Mouse (Mus musculus): ENCODE measurements around the gene Slc38a2.

Gene Slc38a2

DNA sequence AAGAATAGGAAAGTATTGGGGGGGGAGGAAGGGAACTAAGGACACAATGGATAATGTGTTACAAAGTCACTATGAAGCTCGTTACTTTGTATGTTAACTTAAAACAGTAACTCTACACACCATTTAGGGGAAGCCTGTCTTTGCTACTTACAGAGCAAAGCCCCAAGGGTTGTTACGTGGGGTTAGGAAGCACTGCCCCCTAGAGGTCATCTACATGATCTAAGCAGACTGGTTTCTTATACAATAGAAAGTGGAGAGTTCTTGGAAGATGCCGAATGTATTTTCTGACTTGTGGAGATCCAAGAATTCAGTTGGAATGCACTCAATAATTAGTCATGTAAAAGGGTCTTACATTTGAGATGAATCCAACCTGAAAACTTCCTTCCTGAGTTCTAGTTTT lies 33.6 kb downstream of the Slc38a2 start:
- DNase-seq (ENCODE audit: low read depth, low spot score), result peak; percentile 63

GRCm38 (mm10) chr15:96660590-96661141 lies 38.9 kb downstream of the Slc38a2 start:
- no peak for DNase-seq (ENCODE audit: low read depth, low spot score)

DNA sequence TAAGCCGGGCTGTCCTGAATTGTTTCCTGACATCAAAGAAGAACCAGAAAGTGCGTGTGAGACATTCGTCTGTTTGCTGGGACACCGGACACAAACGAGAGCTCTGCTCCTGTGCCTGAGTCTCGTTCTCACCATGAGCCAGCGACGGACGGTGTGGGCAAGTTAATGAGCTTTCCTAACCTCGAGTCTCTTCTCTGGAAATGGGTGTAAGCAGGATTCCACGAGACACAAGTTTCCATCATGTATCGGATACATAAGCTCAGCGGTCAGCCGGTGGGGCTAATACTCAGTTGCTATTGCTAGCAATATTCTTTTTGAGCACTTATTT lies 41.3 kb downstream of the Slc38a2 start:
- DNase-seq (ENCODE audit: low read depth, low spot score), result no peak

GRCm38 (mm10) chr15:96657576-96658274 lies 41.8 kb downstream of the Slc38a2 start:
- no peak for DNase-seq (ENCODE audit: low read depth, low spot score)

GRCm38 (mm10) chr15:96655514-96655913 lies 44.0 kb downstream of the Slc38a2 start:
- DNase-seq (ENCODE audit: low read depth, low spot score), result no peak

DNA sequence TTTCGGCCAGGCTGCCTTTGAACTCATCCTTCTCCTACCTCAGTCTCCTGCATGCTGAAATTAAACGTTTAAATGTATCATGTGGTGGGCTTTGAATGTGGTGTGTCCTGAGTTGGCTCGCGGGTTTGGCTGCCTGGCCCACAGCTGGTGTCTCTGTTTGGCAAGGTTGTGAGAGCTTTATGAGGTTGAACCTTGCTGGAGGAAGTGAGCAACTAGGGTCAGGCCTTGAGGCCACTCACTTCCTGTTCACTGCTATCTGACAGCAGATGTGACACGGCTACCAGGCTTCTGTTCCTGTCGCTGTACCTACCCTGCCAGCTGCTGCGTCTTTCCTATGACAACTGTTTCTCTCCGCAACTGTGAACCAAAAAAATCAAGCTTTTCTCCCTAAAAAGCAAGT lies 44.8 kb downstream of the Slc38a2 start:
- DNase-seq (ENCODE audit: low read depth, low spot score), result no peak

- DNase-seq (ENCODE audit: low read depth, low spot score), result no peak
Measured at GRCm38 (mm10) chr15:96653011-96653410, 46.5 kb downstream of the Slc38a2 start.

DNA sequence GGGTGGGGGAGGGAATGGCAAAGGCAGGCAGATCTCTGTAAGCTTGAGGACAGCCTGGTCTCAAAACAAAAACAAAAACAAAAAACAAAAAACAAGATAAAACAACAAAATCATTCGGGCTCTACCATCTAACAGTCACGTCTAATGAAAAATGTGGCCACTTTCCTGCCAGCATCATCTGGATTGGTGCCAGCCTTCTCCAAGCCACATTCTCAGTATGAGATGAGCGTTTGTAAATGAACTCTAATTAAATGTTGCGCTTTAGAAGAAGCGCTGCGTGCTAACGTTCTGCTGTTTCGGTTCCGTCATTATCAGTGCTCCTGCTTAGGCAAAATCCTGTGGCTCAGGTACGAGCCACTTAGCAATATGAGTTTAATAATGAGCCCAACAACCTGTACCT lies 47.0 kb downstream of the Slc38a2 start:
- peak; percentile 28 for DNase-seq (ENCODE audit: low read depth, low spot score)

GRCm38 (mm10) chr15:96647376-96647775 lies 52.2 kb downstream of the Slc38a2 start:
- DNase-seq (ENCODE audit: low read depth, low spot score), result no peak

DNA sequence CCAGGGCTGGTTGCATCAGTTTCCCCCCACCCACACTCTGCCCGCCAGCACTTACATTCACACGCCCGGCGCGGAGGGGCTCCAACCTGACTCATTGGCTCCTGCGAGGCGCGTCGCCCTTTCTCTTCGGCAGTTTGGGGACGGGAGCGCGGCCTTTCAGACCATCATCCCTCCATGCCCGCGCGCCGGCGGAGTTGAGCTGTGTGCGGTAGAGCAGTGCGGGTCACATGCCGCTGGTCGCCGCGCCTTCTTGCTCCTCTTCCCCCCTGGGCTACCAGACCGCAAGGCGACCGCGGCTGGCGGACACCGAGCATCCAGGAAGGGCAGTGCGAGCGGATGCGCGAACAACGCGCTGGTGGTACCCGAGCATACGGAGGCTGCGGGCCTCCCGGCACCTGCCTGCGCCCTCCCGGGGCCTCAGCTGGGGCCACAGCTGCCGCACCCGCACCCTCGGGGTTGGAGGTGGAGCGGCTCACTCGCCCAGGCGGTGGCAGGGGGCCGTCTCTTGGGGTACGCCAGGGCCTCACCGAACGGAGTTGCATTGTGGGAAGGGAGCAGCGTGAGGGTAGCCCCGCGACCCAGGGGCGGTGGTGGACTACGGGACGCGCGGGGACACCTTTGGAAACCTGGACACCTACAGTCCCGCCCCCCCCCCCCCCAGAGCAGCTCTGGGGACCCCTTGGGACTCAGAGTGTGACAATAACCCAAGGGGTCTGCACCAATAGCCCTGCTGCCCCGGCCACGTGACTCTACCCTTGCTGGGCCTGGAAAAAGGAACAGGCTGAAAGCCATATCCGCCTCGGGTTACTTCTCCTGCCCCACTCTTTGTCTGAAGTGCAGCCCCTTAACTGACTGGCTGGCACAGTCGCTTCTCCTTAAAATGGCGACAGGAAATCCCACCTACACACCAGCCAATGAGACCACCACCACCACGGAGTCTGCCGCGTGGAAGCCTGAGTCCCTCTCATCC lies 56.8 kb downstream of the Slc38a2 start, which contains the start of gene Slc38a1:
Slc38a1 (minus strand) TSS at position 478 of the 970 bp plus-strand sequence.
- DNase-seq (ENCODE audit: low read depth, low spot score), result peak; percentile 79

DNA sequence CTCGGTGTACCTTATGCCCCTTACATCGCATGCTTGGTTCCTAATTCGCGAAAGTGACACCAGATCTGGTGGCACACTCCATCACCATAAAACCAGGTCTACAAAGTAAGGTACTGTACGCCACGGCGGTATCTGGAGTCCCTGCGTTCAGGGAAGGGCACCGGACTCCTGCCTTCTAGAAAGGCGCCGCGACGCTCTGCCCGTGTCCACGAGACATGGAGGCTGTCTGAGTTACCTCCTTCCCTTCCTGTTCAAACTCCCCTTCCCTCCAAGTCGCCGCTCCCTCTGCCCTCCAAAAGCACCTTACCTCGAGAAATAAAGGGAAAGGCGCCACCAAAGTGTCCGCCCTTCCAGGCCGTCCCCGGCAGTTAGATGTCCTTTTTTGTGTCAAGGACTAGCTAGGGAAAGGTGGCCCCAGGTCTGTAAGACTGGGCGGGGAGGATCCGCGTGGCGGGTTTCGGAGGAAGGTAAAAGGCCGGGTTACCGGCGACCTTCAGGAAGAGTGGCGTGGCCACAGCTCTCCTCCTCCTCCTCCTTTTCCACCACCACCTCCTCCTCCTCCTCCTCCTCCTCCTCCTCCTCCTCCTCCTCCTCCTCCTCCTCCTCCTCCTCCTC lies 57.6 kb downstream of the Slc38a2 start:
- peak; percentile 26 for DNase-seq (ENCODE audit: low read depth, low spot score)

DNA sequence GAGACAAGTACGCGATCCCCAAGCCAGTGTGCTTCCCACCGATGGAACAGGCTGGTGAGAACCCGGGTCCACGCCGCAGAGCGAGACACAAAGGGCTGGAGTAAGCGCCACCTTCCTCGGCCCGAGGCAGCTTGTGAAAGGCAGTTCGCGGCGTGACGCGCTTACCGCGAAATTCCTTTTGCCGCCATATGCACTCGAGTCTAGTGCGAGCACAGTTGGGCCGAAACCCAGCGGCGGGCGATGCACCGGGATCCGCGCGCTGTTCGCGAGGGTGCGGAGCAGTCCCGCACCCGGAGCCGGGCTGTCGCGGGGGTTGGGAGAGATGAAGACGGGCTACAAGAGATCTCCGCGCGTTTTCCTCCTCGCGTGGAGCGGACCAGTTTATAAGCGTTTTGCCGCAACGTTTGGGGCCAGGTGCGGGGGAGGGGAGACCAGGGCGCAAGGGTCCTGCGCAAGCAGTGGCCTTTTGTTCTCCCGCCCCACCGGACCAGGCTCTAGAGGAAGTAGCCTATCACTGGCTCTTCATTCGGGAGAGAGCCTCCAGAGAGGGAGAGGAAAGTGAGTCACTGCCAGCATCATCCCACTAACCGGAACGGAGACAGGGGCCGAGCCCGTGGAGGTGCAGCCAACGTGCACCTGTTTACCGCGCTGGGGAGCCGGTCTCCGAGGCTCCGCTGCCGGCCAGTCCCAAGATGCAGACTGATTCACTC lies 58.3 kb downstream of the Slc38a2 start:
- peak; percentile 43 for DNase-seq (ENCODE audit: low read depth, low spot score)

DNA sequence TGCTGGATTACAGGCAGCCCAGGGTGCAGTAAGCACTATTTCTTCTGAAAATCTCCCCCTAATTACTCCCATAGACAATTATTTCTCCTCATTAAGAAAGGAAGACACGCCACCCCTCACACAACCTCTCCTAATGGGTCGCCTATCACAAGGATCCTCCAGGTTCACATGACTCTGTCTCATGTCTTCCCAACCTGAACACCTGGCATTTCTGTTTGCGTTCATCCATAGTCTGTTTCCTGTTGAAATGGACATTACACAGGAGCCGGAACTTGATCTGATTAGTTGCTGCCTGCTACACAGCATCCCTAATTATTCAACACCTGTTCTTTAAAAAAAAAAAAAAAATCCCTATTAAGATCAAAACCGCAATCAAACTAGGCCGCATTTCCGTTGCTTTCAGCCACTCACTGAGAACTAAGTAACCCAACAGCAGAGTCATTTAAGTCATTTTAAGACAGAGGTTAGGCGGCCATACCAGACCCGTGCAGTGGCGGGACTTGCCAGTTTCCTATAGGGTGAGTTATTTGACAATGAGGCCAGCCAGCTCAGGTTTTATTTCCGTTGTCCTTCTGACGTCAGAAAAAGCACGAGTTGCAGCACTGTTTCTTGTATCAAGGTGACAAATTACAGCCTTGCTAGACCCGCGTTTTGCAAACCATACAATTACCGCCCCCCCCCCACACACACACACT lies 59.1 kb downstream of the Slc38a2 start:
- peak; percentile 52 for DNase-seq (ENCODE audit: low read depth, low spot score)

DNA sequence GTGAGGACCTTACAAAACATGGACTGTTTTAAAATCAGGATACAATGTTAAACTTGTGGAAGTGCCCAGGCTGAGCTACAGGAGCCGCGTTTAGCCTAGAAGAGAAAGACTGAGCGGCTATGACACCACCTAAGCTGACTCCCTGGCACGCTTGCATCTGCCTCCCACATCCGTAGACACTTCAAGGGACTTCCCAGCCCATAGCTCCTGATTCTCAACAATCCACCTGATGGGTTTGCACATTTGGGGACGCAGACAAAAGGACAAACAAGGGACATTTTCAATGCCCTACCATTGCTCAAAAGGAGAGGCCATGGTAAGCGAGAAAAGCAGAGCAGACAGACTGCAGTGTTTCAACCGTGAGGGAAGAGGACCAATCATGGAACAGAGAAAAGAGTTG lies 59.9 kb downstream of the Slc38a2 start:
- no peak for DNase-seq (ENCODE audit: low read depth, low spot score)

- DNase-seq (ENCODE audit: low read depth, low spot score), result no peak
Measured at GRCm38 (mm10) chr15:96638656-96639055, 60.9 kb downstream of the Slc38a2 start.

- DNase-seq (ENCODE audit: low read depth, low spot score), result no peak
Measured at GRCm38 (mm10) chr15:96638173-96638572, 61.4 kb downstream of the Slc38a2 start.

Data from brain, embryonic 18.5 days (tissue).